Mouse (Mus musculus) lung, embryonic 16.5 days (tissue): ENCODE results near the gene Tnp2. TPM values are rescaled to one million over a fixed set of nuclear protein-coding genes. Genes with fewer than 3 reads are reported as not detected.

Source experiments
- ATAC-seq: fragments of 200-750 bp; cut with Nextera tagmentation; 2 replicates; pipeline ENCODE4 v1.8.0; 2017; ENCODE audit warnings: low read depth, mild to moderate bottlenecking, moderate library complexity
- H3K27ac ChIP-seq: fragments of 300-500 bp; sonication (generic); 2 replicates; pipeline ENCODE4 v1.5.1; 2014; ENCODE audit warnings: mild to moderate bottlenecking, control low read depth, low read length
- H3K27me3 ChIP-seq: fragments of 300-500 bp; sonication (generic); 2 replicates; pipeline ENCODE4 v1.6.1; 2014; ENCODE audit warnings: low read depth, low read length, mixed read lengths; ENCODE audit not compliant: control insufficient read depth, insufficient read depth
- H3K36me3 ChIP-seq: fragments of 300-500 bp; sonication (generic); 2 replicates; pipeline ENCODE4 v1.6.1; 2014; ENCODE audit warnings: low read length; ENCODE audit not compliant: control insufficient read depth, insufficient read depth
- H3K4me1 ChIP-seq: fragments of 300-500 bp; sonication (generic); replicated peaks from 2 replicates; pipeline ENCODE4 v1.6.1; 2014; ENCODE audit warnings: low read length, mixed read lengths; ENCODE audit not compliant: control insufficient read depth, insufficient read depth
- H3K4me2 ChIP-seq: fragments of 300-500 bp; sonication (generic); 2 replicates; pipeline ENCODE4 v1.6.1; 2014; ENCODE audit warnings: low read depth, low read length, control low read depth
- H3K4me3 ChIP-seq: fragments of 300-500 bp; sonication (generic); 2 replicates; pipeline ENCODE4 v1.5.1; 2014; ENCODE audit warnings: mild to moderate bottlenecking, low read length, control low read depth
- H3K9ac ChIP-seq: fragments of 300-500 bp; sonication (generic); 2 replicates; pipeline ENCODE4 v1.6.1; 2014; ENCODE audit warnings: low read length, control low read depth
- H3K9me3 ChIP-seq: fragments of 300-500 bp; sonication (generic); 2 replicates; pipeline ENCODE4 v1.6.1; 2016; ENCODE audit warnings: low read length; ENCODE audit not compliant: control insufficient read depth
- WGBS: fragments of 180-500 bp; shearing (Covaris S2); extraction: QIAGEN DNeasy Blood & Tissue Kit; methylation state at CpG from one replicate; pipeline ENCODE4 v1.1.7; 2014; 5-methylcytosine and 5-hydroxymethylcytosine counted together
- polyA plus RNA-seq: library from polyadenylated mRNA; unstranded; fragments of >200 nt; fragmentation: Nextera tagmentation; extraction: Ambion mirVana; gene quantifications from 2 replicates; pipeline ENCODE4 v1.2.1, GENCODE M21; 2015

Gene Tnp2
- polyA plus RNA-seq, 1 experiment from 2014 or later, result not detected

- peaks cover 18% of the 10 kb centered on the region for H3K4me1 ChIP-seq
- no peak for ATAC-seq
- H3K4me2 ChIP-seq, result no peak overlapping the region
- H3K27me3 ChIP-seq, result no peaks in the 10 kb centered on the region
- no peak overlapping the region for H3K27ac ChIP-seq
- no peaks in the 10 kb centered on the region for H3K9me3 ChIP-seq
- WGBS, result 65% methylated on average over 5 of the region's 5 CpGs
- H3K9ac ChIP-seq, result no peak overlapping the region
- no peaks in the 10 kb centered on the region for H3K36me3 ChIP-seq
- H3K4me3 ChIP-seq, result no peak overlapping the region
Measured at GRCm38 (mm10) chr16:10777579-10778160, 10.8 kb downstream of the Tnp2 start.

DNA sequence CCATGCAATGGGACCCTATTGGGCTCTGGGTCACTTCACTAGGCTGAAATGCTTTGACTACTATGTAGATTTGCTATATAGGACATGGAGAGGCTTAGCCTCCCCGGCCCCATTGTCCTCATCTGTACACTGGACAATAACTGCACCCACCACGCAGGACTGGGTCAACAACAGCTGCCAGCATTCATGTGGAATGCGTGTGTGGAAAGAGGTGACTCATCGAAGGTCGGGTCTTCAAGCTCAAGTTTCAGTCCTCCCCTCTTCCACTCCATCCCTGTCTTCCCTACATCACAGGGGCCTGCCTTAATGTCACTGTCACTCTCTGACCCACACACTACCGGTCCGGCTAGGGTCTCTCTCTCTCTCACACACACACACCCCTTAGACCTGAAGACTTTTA is 12.1 kb downstream of the Tnp2 start:
- no peaks in the 10 kb centered on the region for H3K27me3 ChIP-seq
- no peaks in the 10 kb centered on the region for H3K9me3 ChIP-seq
- WGBS, result 28% methylated on average over 7 of the region's 7 CpGs
- ATAC-seq, result no peak
- no peaks in the 10 kb centered on the region for H3K36me3 ChIP-seq
- peaks cover 7% of the 10 kb centered on the region for H3K4me1 ChIP-seq
- H3K4me3 ChIP-seq, result no peak overlapping the region
- H3K4me2 ChIP-seq, result no peak overlapping the region
- no peak overlapping the region for H3K9ac ChIP-seq
- no peak overlapping the region for H3K27ac ChIP-seq

DNA sequence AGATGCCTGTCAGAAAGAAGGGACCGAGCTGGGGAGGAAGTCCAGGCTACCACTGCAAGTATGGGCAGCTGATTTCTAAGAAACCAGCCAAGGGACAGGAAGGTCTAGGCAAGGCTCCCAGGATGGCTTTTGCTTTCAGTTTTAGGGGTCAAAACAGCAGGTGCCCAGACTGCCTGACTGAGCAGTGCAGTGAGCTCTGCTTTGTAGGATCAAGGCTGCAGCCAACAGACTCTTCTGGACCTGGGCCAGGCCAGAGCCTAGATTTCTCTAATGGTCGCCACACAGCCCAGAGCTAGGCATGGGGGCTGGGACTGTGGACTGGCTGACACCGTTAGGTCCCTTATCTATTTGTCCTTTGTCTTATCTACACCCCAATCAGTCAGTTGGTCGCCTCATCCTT is 13.7 kb downstream of the Tnp2 start:
- no peak overlapping the region for H3K9ac ChIP-seq
- no peak overlapping the region for H3K4me3 ChIP-seq
- no peak for ATAC-seq
- no peaks in the 10 kb centered on the region; the same call in 1 of the 2 replicates for H3K4me1 ChIP-seq
- no peaks in the 10 kb centered on the region for H3K27me3 ChIP-seq
- H3K4me2 ChIP-seq, result no peak overlapping the region
- H3K36me3 ChIP-seq, result no peaks in the 10 kb centered on the region
- no peak overlapping the region for H3K27ac ChIP-seq
- 31% methylated on average over 4 of the region's 4 CpGs for WGBS
- no peaks in the 10 kb centered on the region for H3K9me3 ChIP-seq

DNA sequence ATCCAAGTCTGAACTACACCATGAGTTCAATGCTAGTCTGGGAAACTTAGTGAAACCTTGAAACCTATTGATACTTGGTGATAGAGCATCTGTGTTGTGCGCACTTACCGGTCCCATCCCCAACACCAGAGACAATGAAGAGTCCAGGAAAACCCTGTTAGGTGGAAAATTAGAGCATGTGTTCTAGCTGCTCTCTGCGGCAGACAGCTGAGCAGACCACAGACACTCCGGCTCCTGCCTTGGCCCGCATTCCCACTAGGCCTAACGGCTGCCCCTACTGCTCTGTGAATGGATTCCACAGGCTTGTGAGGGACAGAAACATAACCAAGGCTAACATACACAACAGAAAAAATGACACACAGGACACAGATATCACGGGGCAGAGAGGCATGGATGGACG is 14.9 kb downstream of the Tnp2 start:
- H3K9me3 ChIP-seq, result no peaks in the 10 kb centered on the region
- ATAC-seq, result no peak
- WGBS, result 75% methylated on average over 8 of the region's 8 CpGs

DNA sequence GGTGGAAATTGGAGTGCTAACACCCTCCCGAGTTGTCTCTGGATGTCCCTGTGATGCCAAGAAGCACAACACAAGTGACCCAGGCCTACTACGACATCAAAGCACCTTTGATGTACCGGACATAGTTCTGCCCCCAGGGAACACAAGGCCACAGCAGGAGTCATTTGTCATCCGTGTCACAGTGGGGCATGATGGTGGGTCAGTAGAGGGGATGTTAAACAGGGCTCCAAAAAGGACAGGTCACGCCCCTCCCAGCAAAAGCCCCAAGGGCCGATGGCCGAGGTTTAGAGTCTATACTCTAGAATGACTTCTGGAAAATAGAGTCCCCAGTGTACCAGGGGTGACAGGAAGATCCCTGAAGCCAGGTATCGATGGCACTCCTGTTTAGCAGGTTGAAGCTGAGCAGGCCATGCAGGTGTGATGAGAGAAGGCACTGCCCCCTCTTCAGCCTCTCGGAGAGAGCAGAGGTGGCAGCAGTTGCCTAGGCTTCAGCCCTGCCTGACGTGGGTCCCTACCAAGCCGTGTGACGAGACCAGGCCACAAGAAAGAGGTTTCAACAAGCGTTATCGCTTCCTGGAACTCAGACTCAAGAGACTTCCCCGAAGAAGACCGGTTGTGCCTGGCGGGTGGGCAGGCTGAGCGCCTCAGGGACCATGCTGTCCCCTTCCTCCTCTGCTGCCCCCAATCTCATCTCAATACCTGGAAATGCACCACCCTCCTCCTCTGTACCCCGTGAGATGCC is 16.5 kb downstream of the Tnp2 start:
- Histone ChIP-seq H3K4me2 (no peak overlapping the region), H3K27ac (no peak overlapping the region), H3K9me3 (no peaks in the 10 kb centered on the region), H3K4me3 (no peak overlapping the region), H3K36me3 (no peaks in the 10 kb centered on the region), H3K27me3 (no peaks in the 10 kb centered on the region), H3K4me1 (no peaks in the 10 kb centered on the region), H3K9ac (no peak overlapping the region)
- ATAC-seq, result peak; percentile 24; the same call in 1 of the 2 replicates
- 54% methylated on average over 19 of the region's 19 CpGs for WGBS

More for the DNA sequence above, 14.9 kb downstream of the Tnp2 start:
- H3K9ac ChIP-seq, result no peak overlapping the region
- H3K27me3 ChIP-seq, result no peaks in the 10 kb centered on the region
- no peak overlapping the region for H3K4me2 ChIP-seq
- no peak overlapping the region for H3K4me3 ChIP-seq
- H3K4me1 ChIP-seq, result no peaks in the 10 kb centered on the region; the same call in 1 of the 2 replicates
- H3K27ac ChIP-seq, result no peak overlapping the region
- no peaks in the 10 kb centered on the region for H3K36me3 ChIP-seq

DNA sequence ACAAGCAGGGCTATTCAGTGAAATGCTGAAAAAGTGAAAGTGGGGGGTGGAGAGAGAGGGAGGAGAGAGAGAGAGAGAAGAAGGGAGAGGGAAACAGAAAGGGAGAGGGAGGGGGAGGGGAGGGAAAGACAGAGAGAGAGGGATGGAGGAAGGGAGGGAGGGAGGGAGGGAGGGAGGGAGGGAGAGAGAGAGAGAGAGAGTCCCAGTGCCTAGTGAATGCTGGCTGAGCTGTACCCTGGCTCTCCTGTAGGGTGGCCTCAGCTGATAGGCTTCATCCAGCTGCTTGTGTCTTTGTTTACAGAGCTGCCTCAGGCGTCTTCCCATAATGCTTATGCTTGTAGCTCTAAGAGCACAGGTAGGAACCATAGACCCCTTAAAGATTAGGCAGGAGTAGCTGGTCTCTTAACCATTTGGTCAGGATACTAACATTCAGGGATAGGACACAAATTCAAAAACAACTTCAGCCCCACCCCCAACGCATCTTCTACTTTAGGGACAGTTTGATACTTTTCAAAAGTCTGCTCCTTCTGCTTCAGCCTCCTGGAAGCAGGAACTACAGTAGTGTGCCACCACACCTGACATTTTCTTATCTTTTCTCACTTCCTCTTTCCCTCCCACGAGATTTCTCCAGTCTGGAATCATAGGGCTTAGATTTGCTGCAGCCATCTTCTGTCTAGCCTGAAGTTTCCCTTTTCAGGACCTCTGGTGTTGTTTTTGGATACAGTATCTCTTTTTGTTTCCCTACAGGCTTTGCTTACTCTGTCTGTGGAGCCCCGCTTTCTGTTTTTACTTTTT is 17.7 kb downstream of the Tnp2 start:
- Histone ChIP-seq H3K4me1 (no peaks in the 10 kb centered on the region), H3K36me3 (no peaks in the 10 kb centered on the region), H3K9me3 (no peaks in the 10 kb centered on the region), H3K27me3 (no peaks in the 10 kb centered on the region), H3K4me2 (no peak overlapping the region), H3K9ac (no peak overlapping the region), H3K4me3 (no peak overlapping the region), H3K27ac (peak overlapping the region; percentile 15; the same call in 1 of the 2 replicates)
- 49% methylated on average over 4 of the region's 4 CpGs for WGBS
- 0 out of 2 replicates have a peak, but pooled peaks have one; percentile 30 for ATAC-seq

DNA sequence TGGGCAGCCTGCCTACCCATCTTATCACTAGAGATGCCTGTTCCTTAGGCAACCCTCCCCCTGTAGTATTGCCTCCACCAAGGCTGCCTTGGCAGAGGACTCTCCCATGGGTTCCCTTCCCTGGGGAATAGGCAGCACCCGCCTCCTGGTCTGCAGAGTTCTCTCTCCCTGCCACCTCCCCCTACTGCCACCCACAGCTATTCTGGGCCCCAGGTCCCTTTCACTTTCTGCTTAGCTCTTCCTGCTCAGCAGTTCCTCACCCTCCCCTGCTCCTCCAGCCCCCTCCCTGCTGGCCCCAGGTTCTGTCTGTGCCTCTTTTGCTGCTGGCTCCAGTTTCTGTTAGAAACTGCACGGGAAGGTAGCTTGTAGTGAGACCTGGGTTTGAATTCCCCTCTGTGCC is 18.8 kb downstream of the Tnp2 start:
- Histone ChIP-seq H3K27me3 (no peaks in the 10 kb centered on the region), H3K9ac (no peak overlapping the region), H3K4me2 (no peak overlapping the region), H3K9me3 (no peaks in the 10 kb centered on the region), H3K36me3 (no peaks in the 10 kb centered on the region), H3K27ac (no peak overlapping the region), H3K4me1 (no peaks in the 10 kb centered on the region), H3K4me3 (no peak overlapping the region)
- ATAC-seq, result no peak
- 67% methylated on average over 2 of the region's 2 CpGs for whole genome bisulfite sequencing

- Histone ChIP-seq H3K4me3 (no peak overlapping the region), H3K9ac (no peak overlapping the region), H3K27me3 (no peaks in the 10 kb centered on the region), H3K4me1 (peaks cover 3% of the 10 kb centered on the region; the same call in 1 of the 2 replicates), H3K4me2 (no peak overlapping the region), H3K27ac (no peak overlapping the region), H3K36me3 (no peaks in the 10 kb centered on the region), H3K9me3 (no peaks in the 10 kb centered on the region)
- no peak for ATAC-seq
- 47% methylated on average over 9 of the region's 9 CpGs for WGBS
Measured at GRCm38 (mm10) chr16:10768821-10769220, 19.6 kb downstream of the Tnp2 start.

DNA sequence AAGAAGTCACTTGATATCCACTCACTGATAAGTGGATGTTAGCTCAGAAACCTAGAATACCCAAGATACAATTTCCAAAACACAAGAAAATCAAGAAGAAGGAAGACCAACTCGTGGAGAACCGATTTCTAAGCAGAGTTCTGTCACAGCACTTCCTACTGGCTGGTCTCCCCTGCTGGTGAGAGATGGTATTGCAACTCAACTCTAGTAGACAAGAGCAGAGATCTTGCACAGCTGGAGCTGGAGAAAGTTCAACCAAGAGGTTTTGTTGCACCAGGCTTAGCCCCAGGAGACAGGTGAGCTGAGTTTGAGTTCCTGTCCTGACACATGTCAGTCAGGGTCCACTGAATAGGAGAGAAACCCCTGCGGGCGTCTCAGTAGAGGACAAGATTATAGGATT is 21.3 kb downstream of the Tnp2 start:
- WGBS, result 42% methylated on average over 4 of the region's 4 CpGs

More for the DNA sequence above, 21.3 kb downstream of the Tnp2 start:
- H3K9me3 ChIP-seq, result no peaks in the 10 kb centered on the region
- H3K36me3 ChIP-seq, result no peaks in the 10 kb centered on the region
- H3K27ac ChIP-seq, result no peak overlapping the region
- no peaks in the 10 kb centered on the region for H3K27me3 ChIP-seq
- H3K9ac ChIP-seq, result no peak overlapping the region
- no peak overlapping the region for H3K4me3 ChIP-seq
- no peak for ATAC-seq
- H3K4me1 ChIP-seq, result peaks cover 4% of the 10 kb centered on the region; the same call in 1 of the 2 replicates
- H3K4me2 ChIP-seq, result no peak overlapping the region
